Mouse (Mus musculus) cerebellum, postnatal 25 days (tissue): ENCODE results near the gene Tpm3.
A peak's percentile ranks its signal among the peaks of the same experiment; 100 is the strongest.

Source experiments
- DNase-seq, 2 experiments: peaks; one replicate each; pipeline ENCODE4 v3.0.0; 2021; ENCODE audit warnings: mixed read lengths in 2 of 2

Tpm3 gene

DNA sequence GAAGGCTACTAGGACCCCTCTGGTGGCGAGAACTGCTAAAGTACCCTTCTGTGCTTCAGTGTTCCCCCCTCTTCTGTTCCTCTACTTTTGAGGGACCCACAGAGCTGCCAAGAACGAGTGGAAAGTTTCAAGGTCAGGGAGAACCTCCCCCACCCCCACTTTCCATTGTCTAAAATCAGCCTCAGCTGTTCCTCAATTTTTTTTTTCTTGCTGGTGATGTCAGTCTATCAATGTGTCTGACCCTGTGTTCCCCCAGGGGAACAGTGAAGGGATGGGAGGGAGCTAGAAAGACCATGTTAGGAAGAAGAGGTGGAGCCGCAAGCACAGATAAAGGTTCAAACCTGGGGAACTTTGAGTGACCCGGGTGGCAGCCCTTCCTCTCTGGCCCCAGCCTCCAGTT lies at the start of gene Tpm3:
Tpm3 (plus strand) TSS at position 356 of the 400 bp plus-strand sequence.
- DNase-seq, result no peak

DNA sequence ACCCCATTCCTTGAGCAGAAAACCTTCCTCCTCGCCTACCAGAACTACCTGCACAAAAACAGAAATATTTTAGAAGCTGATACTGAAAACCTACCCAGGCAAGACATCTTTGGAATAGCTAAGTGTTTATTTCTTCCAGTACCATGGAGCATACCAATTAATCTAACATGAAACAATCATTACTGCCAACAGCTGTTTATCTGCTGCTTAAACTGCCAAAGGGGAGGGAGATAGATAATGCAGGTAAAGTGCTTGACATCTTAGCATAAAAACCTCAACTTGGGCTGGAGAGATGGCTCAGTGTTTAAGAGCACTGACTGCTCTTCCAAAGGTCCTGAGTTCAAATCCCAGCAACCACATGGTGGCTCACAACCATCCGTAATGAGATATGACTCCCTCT lies 37.8 kb upstream of the Tpm3 start:
- DNase-seq, result no peak

DNA sequence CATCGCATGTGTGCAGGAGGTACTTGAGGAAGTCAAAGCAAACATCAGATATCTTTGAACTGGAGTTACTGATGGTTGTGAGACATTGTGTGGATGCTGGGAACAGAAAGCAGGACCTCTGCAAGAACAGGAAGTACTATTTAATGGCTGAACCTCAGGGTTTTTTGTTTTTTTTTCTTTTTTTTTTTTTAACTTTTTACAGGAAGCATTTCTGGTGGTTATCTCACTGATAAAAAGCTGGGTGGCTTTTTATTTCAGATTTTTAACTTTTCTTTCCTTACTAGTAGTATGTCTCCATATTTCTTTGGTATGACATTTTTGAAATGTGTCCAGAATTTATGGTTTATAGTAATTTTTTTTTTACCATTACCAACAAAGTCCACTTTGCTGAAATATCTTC lies 36.2 kb upstream of the Tpm3 start:
- DNase-seq, result no peak

DNA sequence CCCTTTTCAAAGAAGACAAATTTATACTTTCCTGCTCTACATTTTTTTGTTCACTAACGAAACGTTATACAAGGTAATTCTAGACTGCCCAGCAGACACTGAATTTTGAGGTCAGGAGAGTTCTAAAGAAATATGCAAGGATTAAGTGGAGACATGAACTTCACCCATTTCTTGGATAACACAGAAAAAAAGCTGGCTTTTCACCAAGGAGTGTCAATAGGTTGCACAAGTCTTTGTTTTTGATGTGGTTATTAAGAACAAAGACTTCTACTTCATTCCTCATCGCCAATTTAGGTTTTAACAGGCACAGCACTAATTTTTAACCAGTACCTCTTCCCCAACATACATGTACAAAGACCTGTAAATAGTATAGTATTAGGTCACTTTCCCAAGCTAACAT lies 22.8 kb upstream of the Tpm3 start:
- DNase-seq, result no peak

DNA sequence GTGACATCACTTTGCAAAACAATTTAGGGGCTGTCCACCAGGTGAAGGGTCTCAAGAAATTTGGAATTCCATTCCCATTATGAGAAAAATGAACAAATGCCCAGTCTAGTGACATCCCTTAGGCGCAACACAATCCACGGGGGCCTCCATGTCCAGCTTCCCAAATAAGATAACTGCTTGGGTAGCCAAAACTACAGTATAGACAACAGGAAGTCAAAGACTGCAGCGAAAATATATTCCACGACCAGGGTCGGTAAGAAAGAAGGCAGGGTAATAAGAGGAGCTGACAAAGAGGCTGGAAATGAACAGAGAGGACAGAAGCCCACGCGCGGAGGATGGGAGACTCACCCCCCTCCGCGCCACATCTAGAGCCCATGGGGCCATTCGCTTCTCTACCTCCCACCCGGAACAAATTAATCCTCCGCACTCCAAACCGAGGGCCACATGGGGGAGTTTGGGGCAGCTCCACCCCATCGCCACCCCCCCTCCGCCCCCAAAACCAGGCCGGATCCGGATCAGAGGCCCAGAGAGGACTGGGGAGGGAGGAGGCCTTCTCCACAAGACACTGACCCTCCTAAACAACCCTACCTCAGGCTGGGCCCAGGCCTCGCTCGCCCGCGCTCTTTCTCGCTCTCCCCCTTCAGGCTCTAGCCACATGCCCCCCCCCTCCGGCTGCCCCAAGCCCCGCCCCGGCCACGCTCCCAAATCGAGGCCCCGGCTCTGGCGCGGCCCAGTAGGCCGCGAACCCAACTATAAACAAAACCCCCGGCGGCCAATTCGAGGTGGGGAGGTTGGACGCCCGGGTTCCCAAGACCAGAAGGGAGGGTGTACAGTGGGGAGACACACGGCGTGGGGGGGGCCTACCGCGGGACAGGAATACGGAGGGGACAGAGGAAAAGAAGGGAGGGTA lies 20.8 kb upstream of the Tpm3 start, which contains the start of gene 4933434E20Rik:
4933434E20Rik (plus strand) TSS at position 196 of the 910 bp plus-strand sequence.
- peak in 1 of 2 experiments; percentile 81 for DNase-seq

DNA sequence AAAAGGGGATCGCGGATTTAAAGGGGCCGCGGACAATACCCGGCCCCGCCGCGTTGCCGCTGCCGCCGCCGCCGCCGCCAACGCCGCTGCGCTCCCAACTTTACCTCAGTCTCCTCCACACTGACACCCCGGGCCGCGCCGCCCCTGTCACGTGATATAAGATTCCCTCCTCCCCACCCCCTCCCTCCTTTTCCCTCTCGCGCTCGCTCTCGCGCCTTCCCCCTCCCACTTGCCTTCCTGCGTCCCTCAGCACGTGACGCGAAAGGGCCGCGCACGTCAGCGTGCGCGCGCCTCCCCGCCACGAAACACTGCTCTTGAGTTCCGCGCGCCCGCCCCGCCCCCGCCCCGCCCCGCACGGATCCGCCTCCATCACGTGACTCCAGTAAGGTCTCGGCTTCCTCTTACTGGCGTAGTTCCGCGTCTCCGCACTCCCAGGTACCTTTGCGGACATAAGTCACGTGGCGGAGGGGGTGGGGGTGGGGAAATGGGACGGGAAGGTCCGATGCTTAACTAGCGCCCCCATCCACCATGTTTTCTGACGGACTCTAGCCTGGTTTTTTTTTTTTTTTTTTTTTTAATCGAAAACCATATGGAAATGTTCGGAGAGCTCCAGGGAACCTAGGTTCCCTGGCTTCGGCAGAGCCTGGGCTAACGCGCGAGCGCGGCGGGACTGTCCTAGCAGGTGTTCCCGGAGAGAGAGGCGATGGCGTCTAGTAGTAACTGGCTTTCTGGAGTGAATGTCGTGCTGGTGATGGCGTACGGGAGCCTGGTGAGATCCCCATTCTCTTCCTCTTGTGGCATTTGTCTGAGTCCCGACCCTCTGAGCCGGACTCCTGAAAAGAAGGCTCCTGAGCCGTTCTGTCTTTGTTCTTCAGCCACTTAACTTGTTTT lies 19.9 kb upstream of the Tpm3 start, which contains the start of gene Ubap2l:
Ubap2l (minus strand) TSS at position 278 of the 891 bp plus-strand sequence.
- peak; percentile 93 to 98 for DNase-seq

DNA sequence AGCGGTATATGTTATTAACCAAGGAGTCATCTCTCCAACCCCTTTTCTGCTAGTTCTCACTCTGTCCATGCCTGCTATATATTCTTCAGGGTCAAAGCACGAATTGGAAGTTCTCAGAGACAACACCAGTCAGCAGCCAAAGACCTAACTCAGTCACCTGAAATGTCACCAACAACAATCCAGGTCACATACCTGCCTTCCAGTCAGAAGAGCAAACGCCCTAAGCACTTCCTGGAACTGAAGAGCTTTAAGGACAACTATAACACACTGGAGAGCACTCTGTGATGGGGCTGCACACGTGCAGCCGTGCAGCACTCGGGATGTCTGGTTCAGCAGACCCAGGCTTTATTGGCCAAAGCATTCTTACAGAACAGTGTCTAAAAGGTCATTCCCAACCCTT lies 10.9 kb upstream of the Tpm3 start:
- no peak for DNase-seq

DNA sequence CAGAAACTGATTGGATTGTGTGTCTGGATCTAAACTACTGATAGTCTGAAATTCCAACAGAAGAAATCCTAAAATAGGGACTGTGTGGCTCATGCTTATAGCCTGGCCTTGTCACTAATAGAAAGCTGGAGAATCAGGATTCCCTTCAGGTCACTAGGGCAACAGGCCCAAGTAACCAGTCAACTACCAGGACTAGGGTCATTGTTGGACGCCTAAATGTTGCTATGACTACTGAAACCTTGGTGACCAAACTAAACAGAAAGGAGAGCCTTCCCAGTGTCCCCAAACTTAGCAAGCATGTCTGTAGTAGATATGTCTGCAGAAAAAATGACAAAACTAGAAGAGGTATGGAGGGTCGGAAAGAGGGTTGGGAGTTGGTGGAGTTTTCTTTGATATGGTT lies 9.9 kb upstream of the Tpm3 start:
- no peak for DNase-seq

DNA sequence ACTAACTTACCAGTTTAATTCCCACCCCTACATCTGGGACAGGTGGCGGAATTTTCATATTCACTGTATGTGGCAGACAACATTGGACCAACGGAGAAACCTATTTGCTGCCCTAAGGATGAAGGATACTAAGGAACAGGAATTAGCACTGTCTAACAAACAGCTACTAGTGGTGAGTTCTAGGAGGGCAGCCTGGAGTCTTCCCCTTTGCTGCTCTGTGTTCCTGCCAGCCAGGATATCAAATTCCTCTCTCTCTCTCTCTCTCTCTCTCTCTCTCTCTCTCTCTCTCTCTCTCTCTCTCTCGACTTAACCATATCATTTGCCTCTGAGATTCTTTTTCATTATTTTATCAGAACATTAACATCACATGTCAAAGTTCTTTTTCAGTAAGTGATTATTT lies 8.1 kb upstream of the Tpm3 start:
- no peak for DNase-seq

DNA sequence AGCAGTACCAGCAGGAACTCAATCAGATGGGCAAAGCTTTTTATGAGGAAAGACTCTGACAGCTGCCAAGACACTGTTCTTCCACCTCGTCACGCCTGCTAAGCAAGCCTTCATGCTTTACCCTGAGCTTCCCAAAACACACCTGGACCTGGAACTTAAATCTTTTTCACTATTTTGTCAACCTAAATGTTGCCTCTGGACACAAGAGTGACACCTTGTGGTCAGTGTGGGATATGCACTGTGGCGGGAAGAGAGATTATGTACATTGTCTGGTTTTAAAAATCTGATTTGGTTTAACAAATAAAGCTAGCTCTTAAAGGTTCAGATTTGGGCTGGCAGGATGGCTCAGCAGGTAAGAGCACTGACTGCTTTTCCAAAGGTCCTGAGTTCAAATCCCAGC lies 6.9 kb upstream of the Tpm3 start:
- DNase-seq, result peak; percentile 33 to 67

DNA sequence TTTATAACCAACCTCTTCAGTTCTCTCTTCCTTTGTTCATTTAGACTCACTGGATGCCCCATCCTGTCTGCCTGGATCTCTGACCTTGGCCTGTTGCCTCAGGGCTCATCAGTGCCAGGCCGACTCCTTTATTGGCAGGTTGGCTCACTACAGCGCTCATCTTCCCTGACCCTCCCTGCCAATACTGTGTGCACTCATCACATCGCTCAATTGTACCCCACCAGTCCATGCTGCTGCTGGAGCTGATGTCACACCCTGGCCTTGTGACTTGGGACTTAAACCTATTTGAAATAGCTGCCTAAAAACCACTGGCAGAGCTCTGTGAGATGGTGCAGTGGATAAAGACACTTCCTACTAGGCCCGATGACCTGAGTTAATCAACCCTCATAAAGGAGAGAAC lies 4.6 kb upstream of the Tpm3 start:
- DNase-seq, result no peak

DNA sequence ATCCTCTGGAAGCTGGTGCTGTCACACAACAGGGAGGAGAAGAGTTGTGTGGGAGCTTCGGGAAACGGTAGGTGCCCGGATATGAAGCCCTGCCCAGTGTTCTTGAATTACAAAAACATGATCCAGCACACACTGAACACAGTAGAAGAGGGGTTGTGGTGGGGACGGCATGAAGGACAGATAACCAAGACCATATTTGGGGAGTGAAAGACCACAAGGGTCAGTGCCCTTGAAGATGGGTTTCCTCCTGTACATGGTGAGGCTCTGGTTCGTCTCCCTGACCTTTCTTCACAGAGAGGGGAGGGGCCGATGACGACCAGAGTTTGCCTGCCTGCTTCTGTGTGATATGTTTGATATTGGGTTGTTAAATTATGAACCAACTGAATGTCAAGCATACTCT lies 2.8 kb upstream of the Tpm3 start:
- no peak for DNase-seq

DNA sequence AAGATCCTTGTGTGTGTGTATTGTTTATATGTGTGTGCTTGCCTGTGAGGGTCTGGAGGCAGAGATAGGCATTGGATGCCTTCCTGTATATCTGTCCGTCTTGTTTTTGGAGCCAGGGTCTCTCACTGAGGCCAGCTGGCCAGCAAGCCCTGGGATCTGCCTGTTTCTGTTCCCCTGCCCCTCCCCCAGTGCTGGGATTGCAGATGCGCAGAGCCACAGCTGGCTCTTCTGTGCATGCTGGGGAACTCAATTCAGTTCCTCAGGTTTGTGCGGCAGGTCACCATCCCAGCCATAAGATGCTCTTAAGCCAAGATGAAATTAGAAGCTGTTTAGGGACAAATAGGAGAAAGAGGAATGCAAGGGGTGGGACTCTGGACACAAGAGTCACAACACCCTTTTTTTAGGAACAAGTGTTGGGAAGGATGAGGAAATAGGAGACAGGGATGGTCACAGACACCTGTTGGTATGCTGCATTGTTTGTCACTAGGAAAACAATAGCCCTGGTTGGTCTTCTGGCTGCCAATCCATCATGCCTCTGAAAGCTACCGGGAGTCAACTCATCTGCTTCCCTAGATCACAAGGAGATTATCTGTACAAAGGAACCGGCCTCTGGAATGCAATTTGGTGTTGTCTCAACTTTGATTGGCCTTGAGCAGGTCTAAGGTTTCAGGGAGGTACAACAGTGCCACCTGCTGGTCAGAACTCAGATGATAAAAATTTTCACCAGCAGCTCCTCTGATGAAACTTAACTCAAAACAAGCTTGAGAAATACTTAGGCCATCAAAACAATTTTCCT lies 4.7 kb downstream of the Tpm3 start:
- peak; percentile 80 to 85 for DNase-seq

DNA sequence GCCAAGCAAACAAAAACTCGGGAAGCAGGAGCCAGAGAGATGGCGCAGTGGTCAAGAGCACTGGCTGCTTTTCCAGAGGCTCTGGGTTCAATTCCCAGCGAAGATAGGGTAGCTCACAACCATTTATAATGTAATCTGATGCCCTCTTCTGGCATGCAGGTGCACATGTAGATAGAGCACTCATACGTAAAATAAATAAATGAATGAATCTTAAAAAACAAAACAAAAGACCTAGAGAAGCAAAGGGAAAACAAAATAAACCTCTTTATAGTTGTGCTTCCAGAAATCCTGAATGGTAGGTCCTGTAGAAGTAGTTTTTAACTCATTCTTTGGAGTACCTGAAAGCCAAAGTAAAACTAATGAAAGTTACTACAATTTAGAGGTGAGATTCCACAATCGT lies 5.8 kb downstream of the Tpm3 start:
- DNase-seq, result no peak

DNA sequence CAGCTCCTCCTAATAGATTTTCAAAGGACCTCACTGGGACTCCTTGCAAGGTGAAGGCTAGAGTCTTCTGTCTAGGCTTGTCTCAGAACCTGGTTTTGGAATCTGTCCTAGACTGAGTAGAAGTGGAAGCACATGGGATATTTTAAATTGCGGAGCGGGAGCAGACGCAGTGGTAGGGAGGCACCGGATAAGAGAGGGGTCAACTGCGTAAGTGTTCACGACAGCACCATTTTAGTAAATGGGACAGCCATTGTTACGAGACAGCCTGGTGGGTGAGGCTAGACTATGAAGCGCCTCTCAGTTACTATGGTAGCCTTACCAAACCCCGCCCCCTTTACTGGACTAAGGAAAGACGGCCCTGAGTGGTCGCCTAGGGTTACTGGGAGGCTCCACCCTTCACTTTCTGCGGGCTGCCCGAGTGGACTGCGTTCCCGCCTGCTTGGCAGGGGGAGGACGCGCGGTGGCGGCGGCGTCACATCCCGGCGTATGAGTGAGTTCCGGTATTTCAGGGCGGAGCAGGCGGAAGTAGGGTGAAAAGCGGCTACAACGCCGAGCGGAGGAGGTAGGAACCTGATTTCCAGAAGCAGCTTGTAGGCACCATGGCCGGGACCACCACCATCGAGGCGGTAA lies 6.8 kb downstream of the Tpm3 start:
- peak; percentile 90 to 92 for DNase-seq

DNA sequence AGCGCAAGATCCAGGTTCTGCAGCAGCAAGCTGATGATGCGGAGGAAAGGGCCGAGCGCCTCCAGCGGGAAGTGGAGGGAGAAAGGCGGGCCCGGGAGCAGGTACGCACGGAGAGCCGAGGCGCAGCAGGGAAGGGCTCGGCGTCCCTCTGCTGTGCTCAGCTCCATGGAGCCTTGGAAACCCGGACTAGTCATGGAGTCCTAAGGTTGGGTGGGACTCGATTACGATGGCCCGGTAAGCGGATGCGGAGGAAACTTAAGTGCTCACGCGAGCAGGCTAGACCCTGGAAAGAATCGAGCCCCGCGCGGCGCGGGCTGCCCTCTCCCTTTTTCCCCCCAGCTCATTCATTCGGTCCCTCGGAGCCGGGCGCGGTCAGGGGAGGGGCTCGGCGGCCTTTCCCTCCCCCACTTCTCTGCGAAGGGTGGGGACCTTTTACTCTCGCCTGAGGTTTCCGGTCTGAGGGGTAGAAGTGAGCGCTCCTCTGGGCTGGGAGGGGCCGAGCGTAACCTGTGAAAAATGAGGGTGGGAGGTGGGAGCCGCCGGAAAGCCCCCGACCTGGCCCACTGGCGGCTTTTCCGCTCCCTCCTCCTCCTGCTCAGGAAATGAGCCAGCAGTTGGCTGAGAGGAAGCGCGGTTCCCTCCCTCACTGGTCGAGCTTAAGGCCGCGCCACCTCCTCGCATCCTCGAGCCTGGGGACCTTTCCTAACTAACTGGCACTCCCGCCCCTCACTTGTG lies 7.5 kb downstream of the Tpm3 start:
- DNase-seq, result peak; percentile 44 to 56

DNA sequence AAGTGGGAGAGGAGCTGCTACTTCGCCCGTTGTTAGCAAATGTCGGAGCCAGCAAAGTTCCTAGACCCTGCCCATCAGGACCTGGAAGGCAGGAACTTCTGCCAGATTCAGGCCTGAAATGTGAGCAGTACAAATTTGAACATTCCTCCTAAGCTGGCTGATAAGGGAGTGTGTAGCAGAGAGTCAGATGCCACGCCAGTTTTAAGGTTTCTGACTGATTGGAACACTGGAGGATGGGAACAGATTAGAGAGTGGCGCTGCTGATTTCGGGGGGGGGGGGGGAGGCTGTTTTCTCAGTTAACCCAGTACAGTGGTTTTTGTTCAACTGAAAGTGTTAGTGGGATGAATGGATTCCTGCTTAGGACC lies 8.0 kb downstream of the Tpm3 start:
- no peak for DNase-seq

DNA sequence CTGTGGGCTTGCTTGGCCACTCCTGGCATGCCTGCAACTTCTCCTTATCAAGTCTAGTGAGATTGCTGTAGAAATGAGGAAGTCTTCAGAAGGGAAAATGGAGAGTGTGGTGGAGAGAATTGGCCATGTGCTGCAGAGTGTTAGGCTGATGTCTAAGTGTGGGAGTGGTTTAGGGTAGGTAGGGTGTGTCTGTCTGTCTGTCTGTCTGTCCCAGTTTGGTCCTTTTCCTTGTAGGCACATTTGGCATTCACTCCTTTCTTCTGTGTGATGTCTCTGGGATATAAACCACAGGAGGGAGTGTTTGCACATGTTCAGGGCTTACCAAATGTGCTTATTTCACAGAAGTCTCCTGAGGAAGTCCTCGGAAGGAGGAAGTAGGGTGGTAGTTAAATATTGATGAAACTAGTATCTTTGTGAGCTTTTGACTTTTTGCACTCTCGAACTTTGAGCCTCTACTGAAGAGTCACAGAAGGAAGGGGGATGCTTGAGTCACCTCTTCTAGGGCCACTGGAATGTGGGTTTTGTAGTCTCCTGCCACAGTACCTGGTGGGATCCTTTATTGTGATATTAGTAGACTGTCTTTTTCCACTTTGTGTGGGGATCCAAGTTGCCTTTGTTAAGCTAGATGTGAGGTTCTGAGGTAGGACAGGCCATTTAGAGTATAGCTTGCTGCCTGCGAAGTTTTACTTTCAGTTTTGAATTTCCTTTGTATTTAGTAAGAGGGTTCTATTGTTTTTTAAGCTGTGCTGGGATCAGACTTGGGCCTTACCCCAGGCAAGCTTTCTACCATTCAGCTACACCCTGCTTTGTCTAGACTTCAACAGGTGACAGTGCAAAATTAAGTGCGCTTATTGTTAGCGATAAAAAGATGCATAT lies 9.2 kb downstream of the Tpm3 start:
- DNase-seq, result no peak

DNA sequence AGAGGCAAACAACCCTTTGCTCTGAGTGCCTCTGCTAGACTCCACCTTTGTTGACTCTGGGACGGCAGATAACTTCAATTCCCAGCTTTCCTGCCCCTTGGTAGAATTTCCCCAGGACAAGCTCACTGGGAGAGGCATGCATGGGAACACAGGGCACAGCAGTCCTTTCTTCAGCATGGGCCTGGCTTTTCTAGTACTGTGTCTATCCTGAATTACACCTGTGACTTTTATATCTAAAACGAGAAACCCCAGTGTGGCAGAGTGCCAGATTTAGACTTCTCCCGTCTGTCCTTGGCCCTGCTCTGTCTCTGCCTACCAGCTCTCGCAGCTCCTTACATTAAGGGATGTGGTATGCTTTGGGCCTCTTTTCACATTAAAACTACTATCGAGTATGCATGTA lies 10.6 kb downstream of the Tpm3 start:
- DNase-seq, result peak; percentile 37 to 58

DNA sequence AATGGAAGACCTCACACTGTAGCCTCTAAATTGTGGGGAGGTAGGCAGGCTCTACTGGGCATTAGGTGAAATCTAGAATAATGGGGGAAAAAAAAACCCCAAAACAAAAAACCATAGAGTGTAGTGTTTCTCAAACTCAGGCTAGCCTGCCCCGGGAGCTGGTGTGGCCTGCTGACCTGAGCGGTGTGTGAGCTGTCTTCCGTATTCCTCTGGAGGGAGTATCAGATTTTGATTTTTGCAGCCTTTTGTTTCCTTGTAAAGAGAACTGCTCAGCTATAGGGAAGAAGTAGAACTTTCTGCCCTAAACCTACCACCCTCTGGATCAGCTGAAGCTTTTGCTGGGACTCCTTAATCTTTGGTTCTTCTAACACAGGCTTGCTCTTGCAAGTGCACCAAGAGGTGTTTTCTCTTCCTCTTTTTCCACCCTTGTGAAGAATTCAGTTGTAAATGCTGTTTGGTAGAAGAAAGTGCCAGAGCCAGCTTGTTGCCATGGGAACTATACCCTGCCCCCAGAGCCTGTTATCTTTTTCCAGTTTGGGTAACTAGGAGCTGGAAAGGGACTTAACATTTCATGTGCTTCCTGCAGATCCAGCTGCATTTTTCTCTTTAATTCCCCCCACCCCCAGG lies 11.4 kb downstream of the Tpm3 start:
- DNase-seq, result no peak
